In the genomic region with DNA sequence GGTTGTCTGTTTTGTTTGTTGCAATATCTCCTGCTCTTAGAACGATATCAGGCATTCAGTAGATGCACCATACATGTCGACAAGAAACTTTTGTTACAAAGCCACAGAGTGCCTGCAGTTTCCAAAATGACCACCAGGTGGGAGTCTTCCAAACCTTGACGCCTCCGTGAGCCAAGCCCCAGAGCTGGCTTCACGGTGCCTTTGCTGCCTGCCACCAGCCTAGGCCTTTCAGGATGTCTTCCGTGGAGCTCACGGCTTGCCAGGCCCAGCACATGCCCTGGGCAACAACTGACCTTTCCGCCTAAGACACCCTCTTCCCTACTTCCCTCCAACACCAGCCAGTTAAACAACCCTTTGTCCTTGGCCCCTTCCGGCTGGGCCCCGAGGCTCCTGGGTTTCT, we compare ENCODE assay signal across 9 mouse cellular contexts. TPM values are rescaled to one million over a fixed set of nuclear protein-coding genes. Genes with fewer than 3 reads are reported as not detected.
A peak's percentile ranks its signal among the peaks of the same experiment; 100 is the strongest.
DNase-seq lines count a peak whose midpoint lies in the region; ATAC-seq lines count a peak whose summit lies in the region.
"Had no signal": no experiment of that assay in that cellular context is flagged by ENCODE, and none has a peak within 500 bp of the region (broad histone marks: within the 10 kb centered on the region; RNA-seq: fewer than 3 reads in every experiment).

No protein-coding gene starts in this region.

- H3K9ac ChIP-seq in forebrain, embryonic 11.5 days (ENCODE audit: low read length), result no peak overlapping the region
- no peak overlapping the region for H3K9ac ChIP-seq in heart, embryonic 15.5 days
- peak overlapping the region; percentile 62 for H3K9ac ChIP-seq in liver, embryonic 13.5 days
- H3K9ac ChIP-seq: embryonic facial prominence, embryonic 15.5 days had no signal

- no peaks in the 10 kb centered on the region; the same call in 1 of the 2 replicates for H3K27me3 ChIP-seq in forebrain, embryonic 11.5 days (ENCODE audit: control insufficient read depth, insufficient read depth, low read length)
- H3K27me3 ChIP-seq in heart, embryonic 15.5 days, result no peaks in the 10 kb centered on the region
- peaks cover 4% of the 10 kb centered on the region; the same call in 1 of the 2 replicates for H3K27me3 ChIP-seq in liver, embryonic 13.5 days
- no peaks in the 10 kb centered on the region for H3K27me3 ChIP-seq in splenic B cell, adult 2 months (ENCODE audit: control insufficient read depth, insufficient read depth, low read length, poor library complexity, severe bottlenecking)
- H3K27me3 ChIP-seq: embryonic facial prominence, embryonic 15.5 days had no signal

- no peaks in the 10 kb centered on the region for H3K36me3 ChIP-seq in forebrain, embryonic 11.5 days (ENCODE audit: control insufficient read depth, insufficient read depth, low read length)
- no peaks in the 10 kb centered on the region for H3K36me3 ChIP-seq in heart, embryonic 15.5 days
- H3K36me3 ChIP-seq in liver, embryonic 13.5 days, result no peaks in the 10 kb centered on the region
- no peaks in the 10 kb centered on the region for H3K36me3 ChIP-seq in splenic B cell, adult 2 months (ENCODE audit: control insufficient read depth, insufficient read depth, low read length, poor library complexity, severe bottlenecking)
- H3K36me3 ChIP-seq: embryonic facial prominence, embryonic 15.5 days had no signal

- 24% methylated on average over 10 of the region's 10 CpGs for WGBS in forebrain, embryonic 11.5 days
- 21% methylated on average over 10 of the region's 10 CpGs for WGBS in heart, embryonic 15.5 days
- WGBS in liver, embryonic 13.5 days (ENCODE audit: insufficient replicate concordance), result 19% methylated on average over 10 of the region's 10 CpGs

- peak; percentile 31 for ATAC-seq in CD4-positive, CD25-positive, alpha-beta regulatory T cell, adult 4 months
- ATAC-seq in forebrain, embryonic 11.5 days (replicated peaks; ENCODE audit: low FRiP score), result peak; percentile 69
- 0 out of 2 replicates have a peak, but pooled peaks have one; percentile 29 for ATAC-seq in heart, embryonic 15.5 days (replicated peaks; ENCODE audit: insufficient number of reproducible peaks, insufficient read depth, low FRiP score, low read depth)
- peak; percentile 66 for ATAC-seq in liver, embryonic 13.5 days (ENCODE audit: low read depth)

- H3K27ac ChIP-seq in forebrain, embryonic 11.5 days (ENCODE audit: low read depth, low read length), result no peak overlapping the region
- no peak overlapping the region for H3K27ac ChIP-seq in heart, embryonic 15.5 days
- H3K27ac ChIP-seq in liver, embryonic 13.5 days, result peak overlapping the region; percentile 100
- H3K27ac ChIP-seq: embryonic facial prominence, embryonic 15.5 days had no signal

- H3K4me3 ChIP-seq in forebrain, embryonic 11.5 days (ENCODE audit: low read depth, low read length), result no peak overlapping the region
- H3K4me3 ChIP-seq in heart, embryonic 15.5 days, result no peak overlapping the region
- no peak overlapping the region for H3K4me3 ChIP-seq in liver, embryonic 13.5 days (replicated peaks)
- H3K4me3 ChIP-seq: embryonic facial prominence, embryonic 15.5 days had no signal

- DNase-seq in c-Kit-negative CD71-positive TER-119-positive erythroid progenitor cells, embryonic 14.5 days (ENCODE audit: low read depth, low spot score), result peak; percentile 92
- peak; percentile 92 for DNase-seq in forebrain, embryonic 11.5 days (ENCODE audit: low spot score)
- peak; percentile 80 for DNase-seq in kidney, postnatal 14 days
- peak; percentile 77 for DNase-seq in liver, embryonic 13.5 days
- peak; percentile 79 to 87 for DNase-seq in natural killer cell, adult 2 months (ENCODE audit: low spot score in 2 of 2)
- DNase-seq in splenic B cell, adult 2 months (ENCODE audit: low read depth, low spot score), result peak; percentile 91

- H3K4me1 ChIP-seq in forebrain, embryonic 11.5 days (replicated peaks; ENCODE audit: control insufficient read depth, insufficient read depth, low read length), result no peaks in the 10 kb centered on the region
- H3K4me1 ChIP-seq in heart, embryonic 15.5 days (replicated peaks), result 0 out of 2 replicates have a peak, but pooled peaks cover 3% of the 10 kb centered on the region
- peaks cover 62% of the 10 kb centered on the region for H3K4me1 ChIP-seq in liver, embryonic 13.5 days (replicated peaks)

- no peak overlapping the region for H3K4me2 ChIP-seq in forebrain, embryonic 11.5 days (ENCODE audit: low read depth, low read length, severe bottlenecking)
- H3K4me2 ChIP-seq in heart, embryonic 15.5 days, result no peak overlapping the region
- peak overlapping the region; percentile 30 for H3K4me2 ChIP-seq in liver, embryonic 13.5 days
- H3K4me2 ChIP-seq: embryonic facial prominence, embryonic 15.5 days had no signal

- H3K9me3 ChIP-seq in forebrain, embryonic 11.5 days (ENCODE audit: control insufficient read depth, low read length), result no peaks in the 10 kb centered on the region
- no peaks in the 10 kb centered on the region for H3K9me3 ChIP-seq in heart, embryonic 15.5 days (replicated peaks)
- H3K9me3 ChIP-seq in liver, embryonic 13.5 days (replicated peaks), result no peaks in the 10 kb centered on the region
- H3K9me3 ChIP-seq: embryonic facial prominence, embryonic 15.5 days had no signal

RNA-seq across cellular contexts. Expression of a gene that starts 5.2 kb away (rescaled TPM):
- 100 to 1,000 TPM; 130 to 152 TPM for polyA plus RNA-seq in CD4-positive, CD25-positive, alpha-beta regulatory T cell, adult 4 months (2017; shearing (Covaris generic))
- polyA plus RNA-seq in forebrain, embryonic 11.5 days (2014; fragmentation: Nextera tagmentation; extraction: Ambion mirVana), result 3.5 and 4.1 TPM in 2 replicates
- polyA plus RNA-seq in heart, embryonic 15.5 days (2015; fragmentation: Nextera tagmentation; extraction: Ambion mirVana), result 1.7 and 8.5 TPM in 2 replicates
- polyA plus RNA-seq in liver, embryonic 13.5 days (2015; fragmentation: Nextera tagmentation; extraction: Ambion mirVana), result 126 and 128 TPM in 2 replicates

RNA-seq across cellular contexts. Expression of a gene that starts 15.8 kb away (rescaled TPM):
- polyA plus RNA-seq in CD4-positive, CD25-positive, alpha-beta regulatory T cell, adult 4 months (2017; shearing (Covaris generic)), result under 1 TPM in 1 of 2 experiments, not detected in 1; 0.19 TPM
- polyA plus RNA-seq in forebrain, embryonic 11.5 days (2014; fragmentation: Nextera tagmentation; extraction: Ambion mirVana), result not detected in 2 replicates
- polyA plus RNA-seq in heart, embryonic 15.5 days (2015; fragmentation: Nextera tagmentation; extraction: Ambion mirVana), result 0.09 TPM in 1 of 2 replicates, not detected in the other
- polyA plus RNA-seq in liver, embryonic 13.5 days (2015; fragmentation: Nextera tagmentation; extraction: Ambion mirVana), result not detected in 2 replicates

RNA-seq across cellular contexts. Expression of a gene that starts 31.1 kb away (rescaled TPM):
- polyA plus RNA-seq in CD4-positive, CD25-positive, alpha-beta regulatory T cell, adult 4 months (2017; shearing (Covaris generic)), result not detected
- polyA plus RNA-seq in forebrain, embryonic 11.5 days (2014; fragmentation: Nextera tagmentation; extraction: Ambion mirVana), result 0.23 TPM in 1 of 2 replicates, not detected in the other
- polyA plus RNA-seq in heart, embryonic 15.5 days (2015; fragmentation: Nextera tagmentation; extraction: Ambion mirVana), result 0.28 TPM in 1 of 2 replicates, not detected in the other
- not detected in 2 replicates for polyA plus RNA-seq in liver, embryonic 13.5 days (2015; fragmentation: Nextera tagmentation; extraction: Ambion mirVana)
- polyA plus RNA-seq: embryonic facial prominence, embryonic 15.5 days had no signal

RNA-seq across cellular contexts. Expression of a gene that starts 34.6 kb away (rescaled TPM):
- polyA plus RNA-seq in CD4-positive, CD25-positive, alpha-beta regulatory T cell, adult 4 months (2017; shearing (Covaris generic)), result 10 to 100 TPM; 27.9 to 29.4 TPM
- 29.6 and 29.8 TPM in 2 replicates for polyA plus RNA-seq in forebrain, embryonic 11.5 days (2014; fragmentation: Nextera tagmentation; extraction: Ambion mirVana)
- polyA plus RNA-seq in heart, embryonic 15.5 days (2015; fragmentation: Nextera tagmentation; extraction: Ambion mirVana), result 17.1 and 23.8 TPM in 2 replicates
- polyA plus RNA-seq in liver, embryonic 13.5 days (2015; fragmentation: Nextera tagmentation; extraction: Ambion mirVana), result 15.2 and 16.5 TPM in 2 replicates

RNA-seq across cellular contexts. Expression of a gene that starts 48.4 kb away (rescaled TPM):
- 10 to 100 TPM; 10.6 to 13.8 TPM for polyA plus RNA-seq in CD4-positive, CD25-positive, alpha-beta regulatory T cell, adult 4 months (2017; shearing (Covaris generic))
- polyA plus RNA-seq in forebrain, embryonic 11.5 days (2014; fragmentation: Nextera tagmentation; extraction: Ambion mirVana), result 15.2 and 15.9 TPM in 2 replicates
- polyA plus RNA-seq in heart, embryonic 15.5 days (2015; fragmentation: Nextera tagmentation; extraction: Ambion mirVana), result 4.3 and 5.5 TPM in 2 replicates
- polyA plus RNA-seq in liver, embryonic 13.5 days (2015; fragmentation: Nextera tagmentation; extraction: Ambion mirVana), result 2.5 and 2.6 TPM in 2 replicates

Comparison
In these comparisons a context has a peak if more than half of its experiments do, and no peak if none do; other contexts are left out.
1. RNA of a gene that starts 5.2 kb away (polyA plus RNA-seq): 130 to 152 TPM in CD4-positive, CD25-positive, alpha-beta regulatory T cell, adult 4 months and 126 to 128 TPM in liver, embryonic 13.5 days; 3.5 to 4.1 TPM in forebrain, embryonic 11.5 days and 1.7 to 8.5 TPM in heart, embryonic 15.5 days; every median in the first group is over 10 times any median in the second.
2. Peak in every context shown above with its lines, with median percentiles within 50 percentile points of each other: ATAC-seq and DNase-seq.